Mouse (Mus musculus): ENCODE results near the gene Ttc14.

Ttc14 gene

DNA sequence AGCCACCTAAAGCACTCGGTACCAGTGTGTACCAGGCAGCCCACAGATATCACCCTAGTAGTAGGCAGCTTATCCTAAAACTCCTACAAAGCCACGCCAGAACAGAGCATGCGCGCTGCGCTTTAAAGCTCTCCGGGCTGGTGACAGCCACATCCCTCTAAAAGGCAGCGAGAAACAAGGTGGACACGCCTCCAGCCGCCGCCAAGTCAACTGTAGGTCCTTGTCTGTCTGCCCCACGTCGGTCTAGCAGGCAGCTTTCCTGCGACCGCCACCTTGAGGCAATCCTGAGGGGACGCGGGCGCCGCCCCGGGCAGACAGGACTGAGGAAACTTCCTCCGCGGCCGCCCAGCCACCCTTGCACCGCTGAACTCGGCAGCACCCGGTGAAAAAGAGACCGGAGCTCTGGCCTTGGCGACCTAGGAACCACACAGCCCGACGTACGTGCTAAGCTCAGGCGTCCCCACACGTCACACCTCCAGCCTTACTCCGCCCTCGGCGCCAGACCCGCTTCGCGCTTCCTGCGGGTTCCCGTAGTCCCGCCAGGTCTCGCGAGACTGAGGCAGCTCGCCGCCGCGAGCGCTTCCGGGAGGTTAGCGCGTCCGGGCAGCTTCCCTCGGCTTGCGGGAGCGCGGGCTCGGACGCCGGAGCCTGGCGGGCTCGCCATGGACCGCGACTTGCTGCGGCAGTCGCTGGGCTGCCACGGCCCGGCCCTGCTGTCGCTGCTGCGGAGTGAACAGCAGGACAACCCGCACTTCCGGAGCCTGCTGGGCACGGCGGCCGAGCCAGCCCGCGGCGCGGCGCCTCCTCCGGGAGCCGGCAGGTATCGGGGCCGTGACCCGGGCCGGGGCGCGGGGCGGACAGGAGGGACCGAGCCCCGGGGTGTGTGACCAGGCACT, at the start of gene Ttc14:
Gene Ttc14 (plus strand): TSS at position 216 of the 896 bp plus-strand sequence.
- DNase-seq (ENCODE audit: low read depth): peak; percentile 98

DNA sequence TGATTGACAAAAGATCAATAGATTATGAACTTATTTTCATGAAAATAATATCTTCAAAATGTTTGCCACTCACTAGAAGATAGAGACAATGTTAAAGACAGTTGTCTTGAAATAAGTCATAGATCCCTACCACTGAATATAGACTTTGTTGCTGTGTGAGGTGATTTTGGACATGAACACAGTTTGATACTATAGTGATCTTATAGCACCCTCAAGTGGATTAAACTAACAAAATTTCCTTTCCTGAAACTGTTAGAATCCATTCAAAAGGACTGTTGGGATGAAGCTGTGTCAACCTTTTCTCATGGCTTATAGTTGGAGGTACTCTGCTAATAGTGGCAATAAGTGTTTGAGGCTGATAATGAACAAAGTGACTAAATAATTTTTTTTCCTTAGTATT, 8.7 kb upstream of the Ttc14 start:
- peak; percentile 37 for DNase-seq (ENCODE audit: low read depth)

DNA sequence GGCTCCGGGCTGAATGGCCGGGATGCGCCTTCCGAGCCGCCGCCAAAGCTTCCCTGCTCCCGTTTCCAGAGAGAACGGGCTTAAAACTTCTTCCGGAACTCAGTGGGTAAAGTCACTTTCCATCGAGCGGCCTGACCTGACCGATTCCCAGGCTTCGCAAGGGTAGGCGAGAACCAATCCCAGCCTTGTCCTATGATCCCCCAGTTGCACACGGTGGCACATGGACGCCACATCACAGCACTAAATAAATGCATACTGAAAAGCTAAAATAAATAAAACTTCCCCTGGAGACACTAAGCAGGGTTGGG, 835 bp downstream of the Ttc14 start:
- peak; percentile 41 for DNase-seq (ENCODE audit: low read depth)

DNA sequence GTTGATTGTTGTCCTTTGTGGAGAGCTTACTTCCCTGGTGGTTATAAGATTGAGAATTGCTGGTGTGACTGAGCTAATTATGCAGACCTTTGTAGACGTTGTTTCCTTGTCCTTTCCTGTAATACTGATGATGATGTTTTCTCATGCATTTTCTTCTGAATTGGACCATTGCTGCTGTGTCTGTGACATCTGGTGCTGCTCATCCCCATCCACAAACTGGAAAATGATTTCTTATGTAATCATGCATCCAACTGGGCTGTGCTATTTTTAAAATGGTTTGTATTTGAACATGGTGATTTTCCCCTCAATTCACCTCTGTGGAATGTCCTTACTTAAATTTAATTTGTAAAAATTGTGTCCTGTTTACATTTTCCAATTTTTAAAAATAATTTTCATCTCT, 7.5 kb downstream of the Ttc14 start:
- no peak for DNase-seq (ENCODE audit: low read depth)

DNA sequence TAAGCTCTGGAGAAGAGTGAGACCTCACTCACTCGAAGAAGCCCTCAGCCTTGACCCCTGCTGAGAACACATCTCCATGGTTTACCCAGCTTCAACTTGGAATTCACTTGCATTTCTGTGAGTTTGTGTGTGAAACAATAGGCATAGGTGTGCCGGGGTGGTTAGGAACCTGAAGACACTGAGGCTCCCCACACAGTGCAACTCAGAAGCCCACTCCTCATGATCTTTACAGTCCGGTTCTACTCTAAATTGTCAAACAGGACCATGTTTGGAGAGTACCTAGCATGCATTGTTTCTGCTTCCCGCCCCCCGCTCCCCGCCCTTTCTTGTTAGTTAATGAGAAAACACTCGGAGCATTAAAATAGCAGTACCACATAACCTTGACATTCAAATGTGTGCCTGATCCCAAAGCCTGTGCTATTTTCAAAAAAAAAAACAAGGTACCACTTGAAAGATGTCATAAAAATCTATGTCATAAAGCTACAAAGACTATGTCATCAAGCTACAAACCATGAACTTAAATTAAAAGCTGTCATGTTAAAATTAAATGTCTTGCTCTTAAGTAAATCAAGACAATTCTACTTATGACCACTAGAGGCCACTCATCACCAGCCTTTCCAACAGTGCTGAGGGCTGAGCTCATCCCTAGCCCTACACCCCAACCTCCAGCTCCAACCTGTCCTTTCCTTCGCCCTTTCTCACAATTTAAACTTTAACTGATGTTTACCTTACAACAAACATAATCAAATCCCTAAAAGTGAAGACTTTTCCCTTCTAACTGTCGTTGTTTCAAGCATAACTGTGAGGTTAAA, 24.7 kb downstream of the Ttc14 start:
- peak; percentile 75 for DNase-seq (ENCODE audit: low read depth)

DNA sequence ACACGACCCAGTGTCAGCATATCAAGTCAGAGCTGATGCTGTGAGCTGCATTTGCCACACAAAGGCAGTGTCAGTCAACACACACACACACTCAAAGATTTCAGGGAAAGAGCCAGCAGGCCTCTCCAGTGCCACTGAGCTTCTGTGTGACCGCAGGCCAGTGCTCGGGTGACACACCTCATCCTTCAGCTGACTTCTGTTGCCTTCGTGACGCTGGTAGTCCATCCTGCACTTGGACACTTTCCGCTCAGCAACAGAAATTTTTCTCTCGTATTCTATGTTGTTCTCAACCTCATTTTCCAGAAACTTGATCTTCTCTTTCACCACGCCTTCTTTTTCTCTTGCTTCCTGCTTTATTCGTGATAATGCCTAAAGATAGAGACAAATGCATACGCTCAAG, 32.7 kb downstream of the Ttc14 start:
- DNase-seq (ENCODE audit: low read depth): no peak

DNA sequence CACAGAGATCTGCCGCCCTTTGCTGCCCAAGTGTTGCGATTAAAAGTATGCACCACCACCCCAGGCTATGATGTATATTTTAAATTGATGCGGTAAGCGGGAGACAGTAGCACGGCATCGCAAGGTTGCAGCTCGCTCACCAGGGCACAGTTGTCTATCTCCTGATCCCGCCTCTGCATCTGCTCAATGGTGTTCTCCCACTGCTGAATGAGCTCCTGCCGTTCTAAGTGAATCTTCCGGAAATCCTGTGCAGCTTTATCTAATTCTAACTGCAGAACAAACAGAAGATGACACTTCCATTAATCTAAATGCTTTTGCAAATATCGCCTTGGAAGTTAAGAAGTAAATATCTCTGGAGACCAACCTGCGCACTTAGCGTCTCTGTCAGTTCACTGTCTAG, 36.9 kb downstream of the Ttc14 start:
- no peak for DNase-seq (ENCODE audit: low read depth)

DNA sequence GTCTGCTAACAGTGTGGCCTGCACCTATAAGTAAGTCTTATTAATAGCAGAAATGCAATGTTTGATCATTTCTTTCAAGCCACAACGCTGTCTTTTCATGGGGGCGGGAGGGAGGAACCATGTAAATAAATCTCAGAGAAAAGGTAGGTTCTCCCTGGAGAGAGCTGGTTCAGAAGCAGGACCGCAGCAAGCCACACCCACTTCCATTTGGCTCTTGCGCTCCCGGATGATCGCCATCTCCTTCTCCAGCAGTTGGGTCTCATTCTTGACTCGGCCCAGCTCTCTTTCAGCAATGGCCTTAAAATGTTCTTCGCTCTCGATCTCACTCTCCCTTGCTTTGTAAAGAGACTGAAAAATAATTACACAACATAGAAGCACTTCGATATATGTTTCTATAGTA, 39.2 kb downstream of the Ttc14 start:
- DNase-seq (ENCODE audit: low read depth): no peak

DNA sequence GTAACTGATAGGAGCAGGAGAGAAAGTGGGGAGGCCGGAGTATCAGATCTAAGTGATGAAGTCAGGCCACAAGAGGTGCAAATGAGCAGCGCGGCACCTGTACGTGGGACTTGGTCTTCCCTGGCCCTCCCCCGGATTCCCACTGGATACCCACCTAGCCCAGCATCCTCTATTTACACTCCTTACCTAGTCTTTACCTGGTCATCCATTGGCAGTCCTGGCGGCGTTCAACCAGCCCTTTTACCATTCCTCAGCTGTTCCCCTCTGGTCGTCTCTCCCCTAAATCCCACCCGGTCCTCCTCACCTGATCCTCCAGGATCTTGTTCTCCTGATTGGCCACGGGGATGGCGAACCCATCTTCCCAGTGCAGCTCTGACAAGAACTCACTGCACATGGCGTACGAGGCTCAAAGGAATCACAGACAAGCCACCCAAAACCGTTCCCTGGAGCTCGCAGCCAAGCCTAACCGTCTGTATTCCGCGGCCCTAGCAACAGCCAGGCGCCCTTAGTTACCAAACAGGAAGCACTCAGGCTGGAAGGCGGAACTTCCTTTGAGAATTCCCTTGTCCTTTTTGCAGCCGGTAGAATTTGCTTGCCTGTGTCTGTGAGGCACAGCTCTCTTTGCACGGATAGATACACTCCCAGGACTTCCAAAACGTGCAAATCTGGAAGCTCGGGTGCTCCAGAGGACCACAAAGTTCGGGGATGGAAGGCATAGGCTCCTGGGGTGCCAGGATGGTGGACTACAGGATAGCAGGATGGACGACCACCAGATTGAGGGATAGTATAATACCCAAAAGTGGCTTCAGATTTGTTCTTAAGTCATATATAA, 44.4 kb downstream of the Ttc14 start, which contains the start of gene Ccdc39:
Gene Ccdc39 (minus strand): TSS at position 510 of the 832 bp plus-strand sequence.
- no peak for DNase-seq (ENCODE audit: low read depth)

DNA sequence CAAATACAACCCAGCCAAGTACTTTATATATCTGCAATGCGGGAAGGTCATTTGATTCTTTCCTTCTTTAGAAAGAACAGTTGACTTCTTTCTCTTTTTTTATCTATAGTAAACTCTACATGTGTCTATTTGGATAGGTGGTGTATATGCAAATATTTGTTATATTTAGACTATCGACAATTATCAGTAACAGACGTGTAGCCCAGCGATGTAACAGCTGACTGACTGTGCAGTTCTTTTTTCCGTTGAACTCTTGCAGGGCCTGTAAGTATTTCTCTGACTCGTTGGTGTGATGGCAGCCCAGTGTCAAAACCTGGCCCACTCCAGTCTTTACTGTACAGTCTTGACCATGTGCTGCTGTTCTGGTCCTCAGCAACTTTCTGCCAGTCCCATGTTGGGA, 47.0 kb downstream of the Ttc14 start:
- no peak for DNase-seq (ENCODE audit: low read depth)

DNA sequence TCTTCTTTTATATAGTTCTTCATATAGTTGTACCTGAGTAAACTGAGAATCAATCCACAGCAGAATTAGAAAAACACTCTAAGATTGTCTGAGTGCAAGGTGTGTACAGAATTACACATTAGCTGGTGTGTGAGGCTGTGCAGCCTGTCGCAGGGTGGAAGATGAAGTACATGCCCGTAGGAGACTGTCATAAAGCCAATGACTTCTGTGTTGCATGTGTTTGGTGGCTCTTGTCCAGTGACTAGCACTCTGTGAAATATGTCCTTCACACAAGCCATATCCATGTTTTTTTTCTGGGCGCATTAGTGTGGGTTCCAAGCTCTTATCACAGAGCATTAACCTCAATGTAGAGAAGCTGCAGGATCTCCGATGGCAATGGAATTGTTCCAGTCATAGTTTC, 51.2 kb downstream of the Ttc14 start:
- DNase-seq (ENCODE audit: low read depth): no peak

DNA sequence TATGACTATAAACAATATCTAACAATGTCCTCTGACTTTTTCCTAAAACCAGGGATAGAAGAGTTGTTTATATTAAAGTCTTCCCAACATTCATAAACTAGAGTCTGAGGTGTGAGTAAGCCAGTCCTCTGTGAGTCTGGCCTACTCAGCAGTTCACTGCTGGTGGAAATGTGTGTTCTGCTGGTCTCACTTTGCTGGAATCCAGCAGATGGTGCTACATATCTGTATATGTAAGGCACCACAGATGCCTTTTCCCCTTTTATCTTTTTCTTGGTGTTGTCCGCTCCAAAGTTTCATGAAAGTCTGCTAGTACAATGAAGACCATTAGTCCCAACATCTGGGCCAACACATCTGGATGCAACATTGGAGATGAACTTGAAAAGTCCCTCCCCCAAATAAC, 53.4 kb downstream of the Ttc14 start:
- DNase-seq (ENCODE audit: low read depth): no peak

DNA sequence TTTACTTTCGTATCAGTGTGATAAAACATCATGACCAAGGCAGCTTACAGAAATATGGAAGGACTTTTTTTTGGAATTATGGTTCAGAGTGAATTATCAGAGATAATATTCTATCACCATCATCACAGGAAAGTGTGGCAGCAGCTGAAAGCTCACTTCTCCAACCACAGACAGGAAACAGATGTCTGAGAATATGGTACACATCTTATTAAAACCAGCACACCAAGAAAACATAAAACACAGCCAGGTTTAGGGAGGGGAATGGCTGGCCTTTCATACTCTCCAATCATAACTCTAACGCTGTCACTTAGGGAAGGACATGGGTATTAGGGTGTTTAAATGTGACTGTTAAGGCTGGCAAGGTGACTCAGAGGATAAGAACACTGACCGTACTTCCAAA, 59.3 kb downstream of the Ttc14 start:
- peak; percentile 46 for DNase-seq (ENCODE audit: low read depth)

DNA sequence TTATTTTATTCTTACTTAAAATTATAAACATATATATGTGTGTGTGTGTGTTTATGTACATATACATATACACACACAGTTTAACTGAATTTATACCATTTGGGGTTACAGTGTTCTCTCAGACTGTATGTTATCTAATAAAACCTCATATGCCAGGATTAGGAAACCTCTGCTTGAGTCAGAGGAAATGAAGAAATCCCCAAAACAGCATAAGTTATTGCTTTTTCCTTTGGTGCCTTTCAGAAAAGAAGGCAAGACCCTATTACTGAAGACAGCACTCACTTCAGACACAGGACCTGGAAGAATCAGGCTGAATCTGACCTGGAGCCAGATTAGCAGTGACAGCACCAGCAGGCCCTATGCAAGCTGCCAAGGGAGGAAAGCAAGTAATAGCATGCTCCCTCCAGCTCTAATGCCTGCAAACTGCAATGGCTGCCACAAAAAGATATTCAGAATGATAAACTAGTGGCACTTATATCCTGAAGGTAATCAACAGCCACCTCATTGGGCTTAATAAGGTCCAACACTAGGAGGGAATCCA, 64.4 kb downstream of the Ttc14 start:
- DNase-seq (ENCODE audit: low read depth): peak; percentile 36

All from 416B (cell line).